Mouse (Mus musculus): ENCODE results near the gene Zfp62. TPM values are rescaled to one million over a fixed set of nuclear protein-coding genes. Genes with fewer than 3 reads are reported as not detected.

Zfp62 gene
- polyA plus RNA-seq, 1 experiment from 2014 or later = 29.4 TPM

DNA sequence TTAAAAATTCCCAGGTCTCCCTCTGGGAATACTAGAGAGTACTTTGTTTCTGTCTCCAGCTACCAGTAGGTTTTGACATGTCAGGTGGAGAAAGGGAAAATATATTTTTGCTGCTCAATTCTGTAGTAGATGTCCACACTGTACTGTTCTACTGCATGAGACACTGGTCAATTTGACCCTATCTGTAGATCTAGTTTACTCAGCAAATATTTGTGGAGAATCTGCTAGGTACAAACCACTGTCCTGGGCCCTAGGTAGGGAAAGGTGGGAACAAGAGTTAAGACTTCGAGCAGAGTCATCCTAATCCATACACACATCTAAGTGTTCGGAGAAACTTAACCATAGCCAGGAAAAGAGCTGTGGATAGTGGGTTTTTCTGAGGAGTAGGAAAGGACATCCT is 16.2 kb downstream of the Zfp62 start:
- Histone ChIP-seq H3K4me2 (ENCODE audit: low read length) (no peak overlapping the region), H3K9ac (ENCODE audit: low read depth, low read length) (no peak overlapping the region), H3K36me3 (ENCODE audit: insufficient read depth, low read length) (peaks cover 32% of the 10 kb centered on the region), H3K4me3 (replicated peaks; ENCODE audit: low read depth, low read length) (no peak overlapping the region), H3K4me1 (replicated peaks; ENCODE audit: insufficient read depth, low read length) (no peaks in the 10 kb centered on the region), H3K27ac (no peak overlapping the region), H3K27me3 (ENCODE audit: insufficient read depth, low read length) (no peaks in the 10 kb centered on the region), H3K9me3 (replicated peaks; ENCODE audit: low read length) (no peaks in the 10 kb centered on the region)
- TF ChIP-seq CTCF (IDR thresholded peaks at IDR 0.05; ENCODE audit: low read depth) = no peak
- no peak for DNase-seq (ENCODE audit: low spot score)
- 96% methylated on average over 2 of the region's 2 CpGs for WGBS
- ATAC-seq (replicated peaks; ENCODE audit: low FRiP score, low read depth) = no peak

DNA sequence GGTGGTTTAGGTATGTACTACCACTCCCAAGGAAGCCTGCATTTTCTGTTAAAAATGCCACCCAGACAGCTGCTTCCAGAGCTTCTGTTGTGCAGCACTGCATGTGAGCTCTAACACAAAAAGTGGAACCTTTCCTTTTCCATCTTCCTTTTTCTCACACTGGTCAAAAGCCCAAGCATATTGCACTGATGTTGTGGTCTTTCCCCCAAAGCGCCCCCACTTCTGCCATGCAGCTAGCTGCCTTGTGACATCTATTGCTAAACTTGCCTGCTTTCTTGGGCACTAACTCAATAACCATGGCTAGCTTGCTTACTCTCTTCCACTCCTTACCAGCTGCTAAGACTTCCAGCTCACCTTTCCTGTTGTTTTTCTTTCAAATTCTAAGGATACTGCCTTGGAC is 21.4 kb downstream of the Zfp62 start:
- Histone ChIP-seq H3K4me3 (replicated peaks; ENCODE audit: low read depth, low read length) (no peak overlapping the region), H3K27me3 (ENCODE audit: insufficient read depth, low read length) (no peaks in the 10 kb centered on the region), H3K9ac (ENCODE audit: low read depth, low read length) (no peak overlapping the region), H3K4me2 (ENCODE audit: low read length) (no peak overlapping the region), H3K27ac (no peak overlapping the region), H3K9me3 (replicated peaks; ENCODE audit: low read length) (no peaks in the 10 kb centered on the region), H3K4me1 (replicated peaks; ENCODE audit: insufficient read depth, low read length) (no peaks in the 10 kb centered on the region), H3K36me3 (ENCODE audit: insufficient read depth, low read length) (no peaks in the 10 kb centered on the region)
- no peak for ATAC-seq (replicated peaks; ENCODE audit: low FRiP score, low read depth)
- no peak for TF ChIP-seq CTCF (IDR thresholded peaks at IDR 0.05; ENCODE audit: low read depth)
- DNase-seq (ENCODE audit: low spot score) = no peak
- 70% methylated on average over 1 of the region's 1 CpGs for WGBS

DNA sequence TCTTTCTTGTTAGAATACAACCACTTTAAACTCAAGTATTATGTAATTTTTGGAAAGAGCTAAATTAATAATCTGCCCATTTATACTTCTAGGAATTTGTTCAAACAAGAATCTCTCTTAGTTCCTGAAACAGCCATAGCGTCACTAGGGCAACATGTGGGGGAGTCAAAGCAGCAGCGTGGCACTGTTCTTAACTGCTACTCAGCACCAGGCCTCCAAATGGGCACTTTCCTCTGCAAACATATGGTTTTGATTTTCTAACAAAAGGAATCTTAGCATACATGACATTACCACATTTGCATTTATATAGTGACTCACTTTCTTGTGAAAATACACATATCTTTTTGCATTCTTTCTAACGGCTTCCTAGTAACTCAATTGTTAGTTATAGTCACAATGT is 29.7 kb downstream of the Zfp62 start:
- Histone ChIP-seq H3K4me1 (replicated peaks; ENCODE audit: insufficient read depth, low read length) (no peaks in the 10 kb centered on the region), H3K27ac (no peak overlapping the region), H3K9ac (ENCODE audit: low read depth, low read length) (no peak overlapping the region), H3K4me2 (ENCODE audit: low read length) (no peak overlapping the region), H3K4me3 (replicated peaks; ENCODE audit: low read depth, low read length) (no peak overlapping the region), H3K9me3 (replicated peaks; ENCODE audit: low read length) (no peaks in the 10 kb centered on the region), H3K27me3 (ENCODE audit: insufficient read depth, low read length) (no peaks in the 10 kb centered on the region), H3K36me3 (ENCODE audit: insufficient read depth, low read length) (no peaks in the 10 kb centered on the region)
- 59% methylated on average over 3 of the region's 3 CpGs for WGBS
- no peak for ATAC-seq (replicated peaks; ENCODE audit: low FRiP score, low read depth)
- no peak for DNase-seq (ENCODE audit: low spot score)
- no peak for TF ChIP-seq CTCF (IDR thresholded peaks at IDR 0.05; ENCODE audit: low read depth)

DNA sequence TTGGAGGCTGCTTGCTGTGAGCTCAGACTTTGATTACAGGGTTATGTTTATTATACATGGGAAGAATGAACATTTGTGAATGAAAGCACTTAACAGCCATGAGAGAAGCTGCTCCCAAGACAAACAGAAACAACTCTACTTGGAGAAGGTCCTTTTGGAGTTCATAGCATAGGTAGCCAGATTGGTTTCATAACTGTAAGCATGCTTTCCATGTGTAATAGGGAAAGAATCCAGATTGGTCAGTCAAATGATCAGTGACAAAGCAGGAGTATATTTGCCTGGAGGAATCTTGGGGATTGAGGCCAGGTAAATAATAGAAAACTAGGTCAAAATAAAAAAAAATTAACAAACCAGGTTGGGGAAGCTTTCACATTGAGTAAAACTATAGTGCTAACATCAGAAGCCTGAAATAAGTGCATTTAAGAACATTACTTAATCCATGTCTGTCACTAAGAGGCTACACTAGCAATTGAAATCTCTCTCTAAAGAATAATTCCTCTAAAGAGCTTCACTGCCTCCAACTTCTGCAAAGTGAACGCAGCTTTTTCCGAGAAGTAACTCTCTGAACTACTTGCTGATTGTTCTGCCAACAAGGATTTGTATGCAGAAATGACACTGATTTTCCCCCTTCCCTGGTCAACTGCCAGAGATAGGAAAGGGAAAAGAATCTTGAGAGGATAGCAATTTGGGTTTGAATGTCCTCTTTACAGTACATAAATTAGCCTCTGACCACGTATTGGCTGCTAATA is 32.5 kb downstream of the Zfp62 start:
- no peaks in the 10 kb centered on the region for H3K36me3 ChIP-seq (ENCODE audit: insufficient read depth, low read length)
- H3K9ac ChIP-seq (ENCODE audit: low read depth, low read length) = no peak overlapping the region
- WGBS = 71% methylated on average over 3 of the region's 3 CpGs
- TF ChIP-seq CTCF (IDR thresholded peaks at IDR 0.05; ENCODE audit: low read depth) = no peak
- H3K4me3 ChIP-seq (replicated peaks; ENCODE audit: low read depth, low read length) = no peak overlapping the region
- H3K27ac ChIP-seq = no peak overlapping the region
- H3K27me3 ChIP-seq (ENCODE audit: insufficient read depth, low read length) = no peaks in the 10 kb centered on the region
- no peaks in the 10 kb centered on the region for H3K9me3 ChIP-seq (replicated peaks; ENCODE audit: low read length)
- ATAC-seq (replicated peaks; ENCODE audit: low FRiP score, low read depth) (no peak), DNase-seq (ENCODE audit: low spot score) (no peak)
- no peak overlapping the region for H3K4me2 ChIP-seq (ENCODE audit: low read length)
- H3K4me1 ChIP-seq (replicated peaks; ENCODE audit: insufficient read depth, low read length) = no peaks in the 10 kb centered on the region

DNA sequence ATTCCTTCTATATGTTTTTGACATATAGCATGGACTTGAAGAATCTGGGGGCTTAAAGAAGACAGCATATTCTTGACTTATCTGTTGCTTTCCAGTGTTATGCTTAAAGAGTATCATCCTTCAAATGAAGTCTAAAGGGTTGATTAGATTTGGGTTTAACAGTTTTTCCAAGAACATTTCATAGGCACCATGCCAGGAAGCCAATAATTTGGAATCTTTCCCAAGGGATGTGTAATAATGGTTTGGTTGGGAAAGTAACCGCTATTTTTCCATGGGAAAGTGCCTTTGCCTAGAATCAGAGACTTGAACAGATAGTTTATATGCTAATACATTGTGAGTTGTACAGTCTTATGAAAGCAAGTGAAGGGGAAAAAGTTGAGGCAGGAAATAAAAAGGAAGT is 33.8 kb downstream of the Zfp62 start:
- no peak overlapping the region for H3K9ac ChIP-seq (ENCODE audit: low read depth, low read length)
- no peaks in the 10 kb centered on the region for H3K9me3 ChIP-seq (replicated peaks; ENCODE audit: low read length)
- ATAC-seq (replicated peaks; ENCODE audit: low FRiP score, low read depth) = no peak
- H3K36me3 ChIP-seq (ENCODE audit: insufficient read depth, low read length) = no peaks in the 10 kb centered on the region
- no peak overlapping the region for H3K27ac ChIP-seq
- TF ChIP-seq CTCF (IDR thresholded peaks at IDR 0.05; ENCODE audit: low read depth) = no peak
- DNase-seq (ENCODE audit: low spot score) = no peak
- 76% methylated on average over 1 of the region's 1 CpGs for WGBS
- H3K4me3 ChIP-seq (replicated peaks; ENCODE audit: low read depth, low read length) = no peak overlapping the region
- no peaks in the 10 kb centered on the region for H3K4me1 ChIP-seq (replicated peaks; ENCODE audit: insufficient read depth, low read length)
- no peak overlapping the region for H3K4me2 ChIP-seq (ENCODE audit: low read length)
- no peaks in the 10 kb centered on the region for H3K27me3 ChIP-seq (ENCODE audit: insufficient read depth, low read length)

DNA sequence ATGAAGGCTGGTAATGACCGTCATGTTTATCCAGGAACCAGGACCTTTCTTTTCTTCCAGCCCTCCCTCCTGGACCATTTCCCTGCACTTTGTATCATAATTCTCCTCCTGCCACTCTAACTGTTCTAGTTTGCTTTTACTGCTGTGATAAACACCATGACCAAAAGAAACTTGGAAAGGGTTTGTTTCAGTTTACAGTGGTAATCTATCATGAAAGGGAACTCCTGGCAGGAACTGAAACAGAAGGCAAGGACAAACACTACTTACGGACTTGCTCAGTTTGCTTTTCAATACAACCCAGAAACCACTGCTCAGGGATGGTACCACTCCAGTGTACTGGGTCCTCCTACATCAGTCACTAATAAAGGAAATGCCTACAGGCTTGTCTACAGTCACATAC is 34.4 kb downstream of the Zfp62 start:
- no peaks in the 10 kb centered on the region for H3K4me1 ChIP-seq (replicated peaks; ENCODE audit: insufficient read depth, low read length)
- ATAC-seq (replicated peaks; ENCODE audit: low FRiP score, low read depth) (no peak), DNase-seq (ENCODE audit: low spot score) (no peak)
- no peaks in the 10 kb centered on the region for H3K9me3 ChIP-seq (replicated peaks; ENCODE audit: low read length)
- no peaks in the 10 kb centered on the region for H3K36me3 ChIP-seq (ENCODE audit: insufficient read depth, low read length)
- no peak overlapping the region for H3K9ac ChIP-seq (ENCODE audit: low read depth, low read length)
- no peak overlapping the region for H3K4me3 ChIP-seq (replicated peaks; ENCODE audit: low read depth, low read length)
- TF ChIP-seq CTCF (IDR thresholded peaks at IDR 0.05; ENCODE audit: low read depth) = no peak
- H3K4me2 ChIP-seq (ENCODE audit: low read length) = no peak overlapping the region
- no peak overlapping the region for H3K27ac ChIP-seq
- H3K27me3 ChIP-seq (ENCODE audit: insufficient read depth, low read length) = no peaks in the 10 kb centered on the region
- 44% methylated on average over 2 of the region's 2 CpGs for WGBS

DNA sequence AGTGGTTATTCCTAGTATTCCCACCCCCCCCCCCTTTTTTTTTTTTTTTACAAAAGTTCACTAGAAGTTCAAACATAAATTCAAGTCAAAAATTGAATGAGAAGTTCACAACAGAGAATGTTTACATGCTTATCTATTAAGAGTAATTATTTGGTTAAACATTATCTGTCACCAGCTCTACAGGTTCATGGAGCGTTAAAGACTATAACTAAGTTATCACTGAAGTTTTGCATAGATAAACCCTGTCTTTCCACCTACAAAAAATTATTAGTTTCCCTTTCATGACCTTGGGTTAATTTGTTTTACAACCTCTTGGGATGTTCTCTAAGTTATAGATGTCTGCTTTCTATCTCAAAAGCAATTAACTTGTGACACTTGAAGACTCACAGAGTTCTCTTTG is 37.2 kb downstream of the Zfp62 start:
- TF ChIP-seq CTCF (IDR thresholded peaks at IDR 0.05; ENCODE audit: low read depth) = no peak
- Histone ChIP-seq H3K9me3 (replicated peaks; ENCODE audit: low read length) (no peaks in the 10 kb centered on the region), H3K4me3 (replicated peaks; ENCODE audit: low read depth, low read length) (no peak overlapping the region), H3K27ac (no peak overlapping the region), H3K27me3 (ENCODE audit: insufficient read depth, low read length) (no peaks in the 10 kb centered on the region), H3K4me1 (replicated peaks; ENCODE audit: insufficient read depth, low read length) (peaks cover 8% of the 10 kb centered on the region; the same call in 1 of the 2 replicates), H3K4me2 (ENCODE audit: low read length) (no peak overlapping the region), H3K9ac (ENCODE audit: low read depth, low read length) (no peak overlapping the region), H3K36me3 (ENCODE audit: insufficient read depth, low read length) (no peaks in the 10 kb centered on the region)
- WGBS = 80% methylated on average over 1 of the region's 1 CpGs
- DNase-seq (ENCODE audit: low spot score) (no peak), ATAC-seq (replicated peaks; ENCODE audit: low FRiP score, low read depth) (no peak)
